Mouse (Mus musculus) lung, postnatal 36 days (tissue): Measurements from ENCODE around the gene Sec1.
A peak's percentile ranks its signal among the peaks of the same experiment; 100 is the strongest.
"Not testable (repeated sequence)": the region's sequence is repeated elsewhere in the genome, so short reads cannot be mapped to it uniquely, and the experiment has no call there.

ENCODE experiments used
- DNase-seq: peaks from one replicate; pipeline ENCODE4 v3.0.0; 2022; ENCODE audit warnings: mixed read lengths

The Sec1 gene

GRCm38 (mm10) chr7:45677627-45678295, 16.4 kb downstream of the Sec1 start:
- no peak for DNase-seq

GRCm38 (mm10) chr7:45668921-45669320, 25.3 kb downstream of the Sec1 start:
- no peak for DNase-seq

GRCm38 (mm10) chr7:45667761-45668160, 26.4 kb downstream of the Sec1 start:
- no peak for DNase-seq

GRCm38 (mm10) chr7:45666161-45666560, 28.0 kb downstream of the Sec1 start, which contains the start of gene Fut2:
Gene Fut2 (minus strand): TSS chr7:45666394.
- no peak for DNase-seq

GRCm38 (mm10) chr7:45665303-45666138, 28.7 kb downstream of the Sec1 start:
- no peak for DNase-seq

- DNase-seq: not testable (repeated sequence)
Measured at GRCm38 (mm10) chr7:45661702-45662101, 32.5 kb downstream of the Sec1 start.

GRCm38 (mm10) chr7:45660746-45661478, 33.3 kb downstream of the Sec1 start:
- DNase-seq: no peak

GRCm38 (mm10) chr7:45654424-45655047, 39.7 kb downstream of the Sec1 start:
- DNase-seq: no peak

- DNase-seq: not testable (repeated sequence)
Measured at GRCm38 (mm10) chr7:45650484-45650883, 43.7 kb downstream of the Sec1 start.

- no peak for DNase-seq
Measured at GRCm38 (mm10) chr7:45649351-45649750, 44.9 kb downstream of the Sec1 start.

- DNase-seq: no peak
Measured at GRCm38 (mm10) chr7:45646671-45647070, 47.5 kb downstream of the Sec1 start.

GRCm38 (mm10) chr7:45645591-45645971, 48.6 kb downstream of the Sec1 start:
- no peak for DNase-seq

GRCm38 (mm10) chr7:45644872-45645590, 49.2 kb downstream of the Sec1 start:
- no peak for DNase-seq

GRCm38 (mm10) chr7:45644183-45644582, 50.0 kb downstream of the Sec1 start:
- DNase-seq: no peak

GRCm38 (mm10) chr7:45643441-45644178, 50.6 kb downstream of the Sec1 start:
- peak; percentile 93 for DNase-seq

- no peak for DNase-seq
Measured at GRCm38 (mm10) chr7:45642503-45643255, 51.5 kb downstream of the Sec1 start.

- no peak for DNase-seq
Measured at GRCm38 (mm10) chr7:45642083-45642482, 52.1 kb downstream of the Sec1 start.

- DNase-seq: peak; percentile 59
Measured at GRCm38 (mm10) chr7:45641391-45642040, 52.7 kb downstream of the Sec1 start.

- no peak for DNase-seq
Measured at GRCm38 (mm10) chr7:45640191-45640957, 53.8 kb downstream of the Sec1 start.
